Mouse (Mus musculus): ENCODE data around the gene Mrpl27. TPM values are rescaled to one million over a fixed set of nuclear protein-coding genes. Genes with fewer than 3 reads are reported as not detected.

The Mrpl27 gene
- polyA plus RNA-seq (2015; fragmentation: Nextera tagmentation; extraction: Ambion mirVana) = 123 and 134 TPM in 2 replicates

DNA sequence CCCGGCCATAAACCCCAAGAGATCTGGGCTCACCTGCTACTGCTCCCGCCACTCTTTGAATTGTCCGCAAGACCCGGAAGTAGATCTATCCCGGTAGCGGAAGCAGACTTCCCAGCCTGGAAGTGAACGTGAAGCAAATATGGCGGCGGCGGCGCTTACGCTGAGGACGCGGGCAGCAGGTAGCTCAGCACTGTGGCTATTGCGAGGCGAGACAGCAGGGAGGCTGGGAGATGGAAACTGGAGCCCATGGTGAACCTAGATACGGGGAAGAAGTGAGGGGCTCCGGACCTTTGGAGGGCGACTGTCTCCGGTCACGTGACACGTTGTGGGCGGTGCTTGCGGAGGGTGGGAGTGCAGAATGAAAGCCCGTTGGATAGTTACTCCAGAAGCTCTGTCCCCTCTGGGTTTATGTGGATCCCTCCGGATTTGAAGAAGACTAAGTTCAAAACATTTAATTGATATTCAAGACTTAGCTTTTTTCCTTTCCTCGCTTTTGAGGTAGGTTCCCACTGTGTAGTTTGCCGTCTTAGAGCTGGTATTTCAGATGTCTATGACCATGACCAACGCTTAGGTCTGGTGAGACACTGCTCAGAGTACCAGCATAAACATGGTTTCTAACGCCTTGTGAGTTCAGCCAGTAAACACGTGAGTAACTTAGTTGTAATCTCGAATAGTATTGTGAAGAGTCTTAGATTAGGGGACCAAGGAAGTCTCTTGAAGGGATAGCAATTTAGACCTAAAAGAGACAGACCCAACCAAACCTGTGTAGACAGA, at the start of gene Mrpl27, which contains the start of gene Eme1:
Mrpl27 (plus strand) TSS at position 105 of the 774 bp plus-strand sequence.
Eme1 (minus strand) TSS at position 302 of the 774 bp plus-strand sequence.
- Histone ChIP-seq H3K27me3 (ENCODE audit: control insufficient read depth, insufficient read depth, low read length) (no peaks in the 10 kb centered on the region), H3K9me3 (replicated peaks; ENCODE audit: control insufficient read depth, low read length) (no peaks in the 10 kb centered on the region), H3K4me2 (ENCODE audit: low read depth, low read length) (peak within 1 kb of the TSS; percentile 78), H3K27ac (ENCODE audit: low read length) (peak within 1 kb of the TSS; percentile 90), H3K36me3 (ENCODE audit: control insufficient read depth, insufficient read depth) (peaks cover 11% of the 10 kb centered on the region; the same call in 1 of the 2 replicates), H3K9ac (ENCODE audit: low read length) (peak within 1 kb of the TSS; percentile 72), H3K4me1 (ENCODE audit: control insufficient read depth, insufficient read depth, low read length) (peaks cover 13% of the 10 kb centered on the region), H3K4me3 (ENCODE audit: low read length) (peak within 1 kb of the TSS; percentile 74)
- WGBS = 1% methylated on average over 32 of the region's 32 CpGs
- peak; percentile 87 for ATAC-seq (replicated peaks; ENCODE audit: extremely low read depth, insufficient read depth, low FRiP score)

DNA sequence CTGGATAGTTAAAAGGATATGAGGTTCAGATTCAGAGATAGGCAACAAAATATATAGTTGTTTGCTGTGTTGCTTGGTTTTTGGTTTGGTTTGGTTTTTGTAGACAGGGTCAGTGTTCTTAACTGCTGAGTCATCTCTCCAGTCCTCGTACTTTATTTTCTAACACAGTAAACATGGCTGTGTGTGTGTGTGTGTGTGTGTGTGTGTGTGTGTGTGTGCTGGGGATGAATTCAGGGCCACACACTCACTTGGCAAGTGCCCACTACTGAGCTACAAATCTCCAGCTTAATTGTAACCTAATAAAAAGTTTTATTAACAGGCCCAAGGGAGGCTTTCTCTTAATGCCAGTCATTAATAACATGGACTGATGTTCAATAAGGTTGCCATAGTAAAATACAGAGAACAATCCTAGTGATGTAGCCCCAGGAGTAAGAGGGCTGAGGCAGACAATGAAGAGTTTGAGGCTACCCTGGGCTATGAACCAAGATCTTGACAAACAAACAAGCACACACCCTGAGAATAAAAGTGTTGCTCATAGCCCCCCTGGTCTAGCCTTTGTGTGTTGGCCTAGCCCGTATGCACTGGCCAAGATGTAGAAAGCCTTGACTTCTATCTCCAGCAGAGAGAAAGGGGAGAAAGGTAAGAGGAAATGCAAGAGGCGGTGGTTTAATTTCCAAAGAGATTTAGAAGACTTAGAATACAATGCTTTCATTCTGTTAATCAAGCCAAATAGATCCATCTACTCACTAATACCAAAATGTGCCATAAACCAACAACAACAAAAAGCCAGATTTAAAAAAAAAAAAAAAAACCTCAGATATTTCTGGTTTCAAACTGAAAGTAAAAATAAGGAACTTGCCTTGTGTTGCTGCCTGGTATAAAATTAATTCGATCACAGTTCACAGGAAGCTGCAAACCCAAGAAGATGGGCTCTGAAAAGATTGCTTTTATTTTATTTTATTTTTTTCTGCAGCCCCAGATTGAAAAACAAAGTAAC, 42.5 kb upstream of the Mrpl27 start:
- no peak overlapping the region for H3K4me2 ChIP-seq (ENCODE audit: low read depth, low read length)
- H3K4me1 ChIP-seq (ENCODE audit: control insufficient read depth, insufficient read depth, low read length) = no peaks in the 10 kb centered on the region
- H3K36me3 ChIP-seq (ENCODE audit: control insufficient read depth, insufficient read depth) = no peaks in the 10 kb centered on the region
- H3K27ac ChIP-seq (ENCODE audit: low read length) = no peak overlapping the region
- 73% methylated on average over 4 of the region's 4 CpGs for WGBS
- H3K9me3 ChIP-seq (replicated peaks; ENCODE audit: control insufficient read depth, low read length) = no peaks in the 10 kb centered on the region
- no peak overlapping the region for H3K4me3 ChIP-seq (ENCODE audit: low read length)
- ATAC-seq (replicated peaks; ENCODE audit: extremely low read depth, insufficient read depth, low FRiP score) = no peak
- H3K27me3 ChIP-seq (ENCODE audit: control insufficient read depth, insufficient read depth, low read length) = no peaks in the 10 kb centered on the region
- no peak overlapping the region for H3K9ac ChIP-seq (ENCODE audit: low read length)

DNA sequence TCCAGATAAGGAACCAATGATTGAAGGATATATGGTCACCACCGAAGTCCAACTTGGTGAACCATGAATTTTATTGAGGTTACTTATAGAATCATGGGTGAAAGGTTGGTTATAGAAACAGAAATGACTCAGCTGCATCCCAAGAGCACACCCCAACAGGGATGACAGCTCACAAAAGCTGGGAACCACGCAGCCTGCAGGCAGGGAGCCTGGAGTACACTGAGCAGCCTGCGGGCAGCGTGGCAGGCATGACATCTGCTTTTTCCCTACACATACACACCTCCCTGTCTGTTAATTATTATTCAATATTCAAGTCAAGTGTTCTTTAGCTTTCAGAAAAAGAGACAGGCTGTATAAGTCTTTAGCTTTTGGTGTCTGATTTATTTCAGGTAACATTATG, 39.0 kb upstream of the Mrpl27 start:
- Histone ChIP-seq H3K9me3 (replicated peaks; ENCODE audit: control insufficient read depth, low read length) (0 out of 2 replicates have a peak, but pooled peaks cover 4% of the 10 kb centered on the region), H3K27ac (ENCODE audit: low read length) (no peak overlapping the region), H3K9ac (ENCODE audit: low read length) (no peak overlapping the region), H3K4me2 (ENCODE audit: low read depth, low read length) (no peak overlapping the region), H3K36me3 (ENCODE audit: control insufficient read depth, insufficient read depth) (no peaks in the 10 kb centered on the region), H3K27me3 (ENCODE audit: control insufficient read depth, insufficient read depth, low read length) (peaks cover 2% of the 10 kb centered on the region; the same call in 1 of the 2 replicates), H3K4me3 (ENCODE audit: low read length) (no peak overlapping the region), H3K4me1 (ENCODE audit: control insufficient read depth, insufficient read depth, low read length) (no peaks in the 10 kb centered on the region)
- 78% methylated on average over 4 of the region's 4 CpGs for WGBS
- no peak for ATAC-seq (replicated peaks; ENCODE audit: extremely low read depth, insufficient read depth, low FRiP score)

DNA sequence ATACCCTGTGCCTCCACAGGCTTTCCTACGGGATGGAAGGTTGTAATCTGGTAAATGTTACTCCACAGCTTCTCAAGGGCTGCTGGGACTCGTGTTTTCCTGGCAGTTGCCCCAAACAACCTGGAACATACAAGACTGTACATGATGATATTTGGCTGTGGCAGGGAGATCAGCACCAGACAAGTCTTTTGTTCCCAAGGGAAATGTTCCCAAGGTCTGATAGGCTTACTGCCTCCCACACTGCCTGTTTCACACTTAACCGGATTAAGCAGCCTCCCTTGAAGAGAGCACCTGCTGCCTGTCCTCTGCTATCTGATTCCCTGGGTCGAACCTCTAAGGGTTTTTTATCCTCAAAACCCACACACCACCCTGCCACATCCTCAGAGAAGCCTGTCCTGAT, 38.1 kb upstream of the Mrpl27 start:
- Histone ChIP-seq H3K27ac (ENCODE audit: low read length) (no peak overlapping the region), H3K4me3 (ENCODE audit: low read length) (no peak overlapping the region), H3K27me3 (ENCODE audit: control insufficient read depth, insufficient read depth, low read length) (peaks cover 2% of the 10 kb centered on the region; the same call in 1 of the 2 replicates), H3K36me3 (ENCODE audit: control insufficient read depth, insufficient read depth) (no peaks in the 10 kb centered on the region), H3K9me3 (replicated peaks; ENCODE audit: control insufficient read depth, low read length) (0 out of 2 replicates have a peak, but pooled peaks cover 4% of the 10 kb centered on the region), H3K4me2 (ENCODE audit: low read depth, low read length) (no peak overlapping the region), H3K4me1 (ENCODE audit: control insufficient read depth, insufficient read depth, low read length) (no peaks in the 10 kb centered on the region), H3K9ac (ENCODE audit: low read length) (no peak overlapping the region)
- no peak for ATAC-seq (replicated peaks; ENCODE audit: extremely low read depth, insufficient read depth, low FRiP score)
- 17% methylated on average over 4 of the region's 4 CpGs for whole genome bisulfite sequencing

DNA sequence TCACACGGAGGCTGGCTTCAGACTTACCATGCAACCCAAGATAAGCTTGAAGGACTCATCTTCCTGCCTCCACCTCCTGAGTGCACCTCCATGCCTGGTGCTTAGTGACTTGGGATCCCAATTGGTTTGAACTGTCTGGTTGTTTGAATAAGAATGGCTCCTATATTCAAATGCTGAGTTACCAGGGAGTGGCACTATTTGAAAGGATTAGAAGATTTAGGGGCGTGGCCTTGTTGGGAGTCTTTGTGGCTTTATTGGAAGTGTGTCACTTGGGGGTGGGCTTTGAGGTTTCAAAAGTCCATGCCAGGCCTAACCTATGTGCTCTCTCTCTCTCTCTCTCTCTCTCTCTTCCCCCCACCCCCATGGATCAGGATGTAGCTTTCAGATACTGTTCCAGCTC, 35.9 kb upstream of the Mrpl27 start:
- Histone ChIP-seq H3K36me3 (ENCODE audit: control insufficient read depth, insufficient read depth) (no peaks in the 10 kb centered on the region), H3K27ac (ENCODE audit: low read length) (no peak overlapping the region), H3K4me3 (ENCODE audit: low read length) (no peak overlapping the region), H3K4me2 (ENCODE audit: low read depth, low read length) (no peak overlapping the region), H3K27me3 (ENCODE audit: control insufficient read depth, insufficient read depth, low read length) (peaks cover 2% of the 10 kb centered on the region; the same call in 1 of the 2 replicates), H3K4me1 (ENCODE audit: control insufficient read depth, insufficient read depth, low read length) (no peaks in the 10 kb centered on the region), H3K9me3 (replicated peaks; ENCODE audit: control insufficient read depth, low read length) (0 out of 2 replicates have a peak, but pooled peaks cover 4% of the 10 kb centered on the region), H3K9ac (ENCODE audit: low read length) (no peak overlapping the region)
- 82% methylated on average over 2 of the region's 2 CpGs for whole genome bisulfite sequencing
- no peak for ATAC-seq (replicated peaks; ENCODE audit: extremely low read depth, insufficient read depth, low FRiP score)

DNA sequence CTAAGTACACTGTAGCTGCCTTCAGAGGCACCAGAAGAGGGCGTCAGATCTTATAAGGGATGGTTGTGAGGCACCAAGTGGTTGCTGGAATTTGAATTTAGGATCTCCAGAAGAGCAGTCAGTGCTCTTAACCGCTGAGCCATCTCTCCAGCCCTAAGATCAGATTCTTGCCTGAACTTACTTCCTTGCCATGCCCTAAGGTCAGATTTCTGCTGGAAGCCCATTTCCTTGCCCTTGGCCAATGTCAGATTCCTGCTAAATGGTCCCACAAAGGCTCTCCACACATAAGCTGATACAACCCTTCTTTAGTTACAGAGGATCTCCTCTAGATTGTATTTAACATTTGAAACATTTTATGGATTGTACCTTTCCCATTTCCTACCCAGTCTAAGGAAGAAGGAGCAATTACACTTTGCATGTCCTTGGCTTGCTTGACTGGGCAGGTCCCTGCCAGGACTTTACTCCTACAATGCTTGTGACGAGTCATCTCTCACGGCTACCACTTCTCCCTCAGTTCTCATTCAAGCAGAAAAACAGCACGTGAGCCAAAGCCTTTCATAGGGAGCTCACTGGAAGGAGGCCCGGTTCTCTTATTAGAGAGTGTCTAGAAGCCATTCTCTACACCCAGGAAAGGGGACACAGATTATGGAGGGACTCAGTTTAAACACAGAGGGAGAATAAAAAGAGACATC, 32.7 kb upstream of the Mrpl27 start:
- 60% methylated on average over 6 of the region's 6 CpGs for WGBS
- peaks cover 2% of the 10 kb centered on the region; the same call in 1 of the 2 replicates for H3K27me3 ChIP-seq (ENCODE audit: control insufficient read depth, insufficient read depth, low read length)
- H3K4me3 ChIP-seq (ENCODE audit: low read length) = no peak overlapping the region
- H3K9ac ChIP-seq (ENCODE audit: low read length) = no peak overlapping the region
- H3K36me3 ChIP-seq (ENCODE audit: control insufficient read depth, insufficient read depth) = no peaks in the 10 kb centered on the region
- H3K4me1 ChIP-seq (ENCODE audit: control insufficient read depth, insufficient read depth, low read length) = no peaks in the 10 kb centered on the region
- H3K27ac ChIP-seq (ENCODE audit: low read length) = no peak overlapping the region
- no peak for ATAC-seq (replicated peaks; ENCODE audit: extremely low read depth, insufficient read depth, low FRiP score)
- H3K4me2 ChIP-seq (ENCODE audit: low read depth, low read length) = no peak overlapping the region
- H3K9me3 ChIP-seq (replicated peaks; ENCODE audit: control insufficient read depth, low read length) = 0 out of 2 replicates have a peak, but pooled peaks cover 4% of the 10 kb centered on the region

DNA sequence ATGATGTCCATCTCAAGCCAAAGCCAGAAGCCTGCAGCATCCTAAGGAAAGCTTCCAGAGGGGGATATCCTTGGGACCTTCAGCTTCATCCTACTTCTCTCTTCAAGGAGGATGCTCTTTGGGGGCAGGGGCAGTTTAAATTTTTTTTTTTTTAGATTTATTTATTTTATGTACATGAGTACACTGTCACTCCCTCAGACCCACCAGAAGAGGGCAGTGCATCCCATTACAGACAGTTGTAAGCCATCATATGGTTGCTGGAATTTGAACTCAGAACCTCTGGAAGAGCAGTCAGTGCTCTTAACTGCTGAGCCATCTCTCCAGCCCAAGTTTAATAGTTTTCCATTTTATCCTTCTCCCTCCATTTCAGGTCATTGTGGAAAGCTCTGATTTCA, 32.1 kb upstream of the Mrpl27 start:
- H3K36me3 ChIP-seq (ENCODE audit: control insufficient read depth, insufficient read depth) = no peaks in the 10 kb centered on the region
- ATAC-seq (replicated peaks; ENCODE audit: extremely low read depth, insufficient read depth, low FRiP score) = no peak

DNA sequence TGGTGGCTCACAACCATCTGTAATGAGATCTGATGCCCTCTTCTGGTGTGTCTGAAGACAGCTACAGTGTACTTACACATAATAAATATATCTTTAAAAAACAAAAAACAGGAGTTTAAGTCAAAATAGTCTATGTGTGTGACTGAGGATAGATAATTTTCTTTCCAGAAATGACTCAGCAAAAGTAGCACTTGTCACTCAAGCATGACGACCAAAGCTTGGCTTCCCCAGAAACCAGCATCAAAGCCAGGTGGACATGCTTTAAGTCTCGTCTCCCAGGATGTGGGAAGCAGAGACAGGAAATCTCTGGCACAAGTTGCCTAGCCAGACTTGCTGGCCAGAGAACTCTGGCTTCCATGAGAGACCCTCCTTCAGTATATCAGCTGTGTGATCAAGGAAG, 31.4 kb upstream of the Mrpl27 start:
- no peaks in the 10 kb centered on the region for H3K36me3 ChIP-seq (ENCODE audit: control insufficient read depth, insufficient read depth)
- H3K9ac ChIP-seq (ENCODE audit: low read length) = no peak overlapping the region
- H3K9me3 ChIP-seq (replicated peaks; ENCODE audit: control insufficient read depth, low read length) = no peaks in the 10 kb centered on the region
- no peak overlapping the region for H3K4me3 ChIP-seq (ENCODE audit: low read length)
- no peak overlapping the region for H3K4me2 ChIP-seq (ENCODE audit: low read depth, low read length)
- WGBS = 65% methylated on average over 2 of the region's 2 CpGs
- H3K27ac ChIP-seq (ENCODE audit: low read length) = no peak overlapping the region
- no peak for ATAC-seq (replicated peaks; ENCODE audit: extremely low read depth, insufficient read depth, low FRiP score)
- H3K4me1 ChIP-seq (ENCODE audit: control insufficient read depth, insufficient read depth, low read length) = no peaks in the 10 kb centered on the region
- H3K27me3 ChIP-seq (ENCODE audit: control insufficient read depth, insufficient read depth, low read length) = no peaks in the 10 kb centered on the region

More for the DNA sequence above, 32.1 kb upstream of the Mrpl27 start:
- H3K27me3 ChIP-seq (ENCODE audit: control insufficient read depth, insufficient read depth, low read length) = no peaks in the 10 kb centered on the region
- 0 out of 2 replicates have a peak, but pooled peaks cover 4% of the 10 kb centered on the region for H3K9me3 ChIP-seq (replicated peaks; ENCODE audit: control insufficient read depth, low read length)
- H3K4me2 ChIP-seq (ENCODE audit: low read depth, low read length) = no peak overlapping the region
- H3K4me1 ChIP-seq (ENCODE audit: control insufficient read depth, insufficient read depth, low read length) = no peaks in the 10 kb centered on the region
- H3K9ac ChIP-seq (ENCODE audit: low read length) = no peak overlapping the region
- no peak overlapping the region for H3K4me3 ChIP-seq (ENCODE audit: low read length)
- no peak overlapping the region for H3K27ac ChIP-seq (ENCODE audit: low read length)
